Mouse (Mus musculus) forebrain, postnatal 0 days (tissue): ENCODE data around the gene Parp8. TPM values are rescaled to one million over a fixed set of nuclear protein-coding genes. Genes with fewer than 3 reads are reported as not detected.
A peak's percentile ranks its signal among the peaks of the same experiment; 100 is the strongest.

Source experiments
- ATAC-seq: fragments of 200-750 bp; cut with Nextera tagmentation; 2 replicates; pipeline ENCODE4 v1.8.0; 2017; ENCODE audit warnings: mild to moderate bottlenecking, moderate library complexity
- DNase-seq: peaks from one replicate; pipeline ENCODE4 v3.0.0-alpha.2; 2015
- H3K27ac ChIP-seq: fragments of 300-500 bp; sonication (generic); 2 replicates; pipeline ENCODE4 v1.5.1; 2014; ENCODE audit warnings: low read depth, mild to moderate bottlenecking, antibody characterized with exemption, low read length, moderate library complexity, mixed read lengths
- H3K27me3 ChIP-seq: fragments of 300-500 bp; sonication (generic); 2 replicates; pipeline ENCODE4 v1.6.1; 2014; ENCODE audit warnings: mild to moderate bottlenecking, low read length, mixed read lengths; ENCODE audit not compliant: insufficient read depth
- H3K36me3 ChIP-seq: fragments of 300-500 bp; sonication (generic); 2 replicates; pipeline ENCODE4 v1.6.1; 2014; ENCODE audit warnings: mild to moderate bottlenecking, moderate library complexity; ENCODE audit not compliant: insufficient read depth
- H3K4me1 ChIP-seq: fragments of 300-500 bp; sonication (generic); 2 replicates; pipeline ENCODE4 v1.6.1; 2014; ENCODE audit warnings: antibody characterized with exemption; ENCODE audit not compliant: insufficient read depth
- H3K4me2 ChIP-seq: fragments of 300-500 bp; sonication (generic); 2 replicates; pipeline ENCODE4 v1.6.1; 2014; ENCODE audit warnings: low read depth, mild to moderate bottlenecking, moderate library complexity
- H3K4me3 ChIP-seq: fragments of 300-500 bp; sonication (generic); 2 replicates; pipeline ENCODE4 v1.5.1; 2014; ENCODE audit warnings: low read depth, low read length, mixed read lengths
- H3K9ac ChIP-seq: fragments of 300-500 bp; sonication (generic); 2 replicates; pipeline ENCODE4 v1.6.1; 2014; ENCODE audit warnings: mild to moderate bottlenecking
- H3K9me3 ChIP-seq: fragments of 300-500 bp; sonication (generic); 2 replicates; pipeline ENCODE4 v1.6.1; 2016; ENCODE audit warnings: low read length
- CTCF ChIP-seq: sonication (generic); IDR thresholded peaks from 2 replicates; pipeline ENCODE4 v1.5.1; 2016; ENCODE audit warnings: antibody characterized with exemption, control low read depth, low read depth
- WGBS: fragments of 180-500 bp; shearing (Covaris S2); extraction: QIAGEN DNeasy Blood & Tissue Kit; methylation state at CpG from one replicate; pipeline ENCODE4 v1.1.7; 2014; 5-methylcytosine and 5-hydroxymethylcytosine counted together
- polyA plus RNA-seq: library from polyadenylated mRNA; unstranded; fragments of >200 nt; fragmentation: Nextera tagmentation; extraction: Ambion mirVana; gene quantifications from 2 replicates; pipeline ENCODE4 v1.2.1, GENCODE M21; 2015
- total RNA-seq: library from RNA; depleted of rRNA; stranded (reverse); fragments of >200 nt; gene quantifications from 2 replicates; pipeline ENCODE4 v1.2.3, GENCODE M21; 2014; rRNA removed

Gene Parp8
- total RNA-seq (37.2 and 46.1 TPM in 2 replicates), polyA plus RNA-seq (13.3 and 20.8 TPM in 2 replicates)

DNA sequence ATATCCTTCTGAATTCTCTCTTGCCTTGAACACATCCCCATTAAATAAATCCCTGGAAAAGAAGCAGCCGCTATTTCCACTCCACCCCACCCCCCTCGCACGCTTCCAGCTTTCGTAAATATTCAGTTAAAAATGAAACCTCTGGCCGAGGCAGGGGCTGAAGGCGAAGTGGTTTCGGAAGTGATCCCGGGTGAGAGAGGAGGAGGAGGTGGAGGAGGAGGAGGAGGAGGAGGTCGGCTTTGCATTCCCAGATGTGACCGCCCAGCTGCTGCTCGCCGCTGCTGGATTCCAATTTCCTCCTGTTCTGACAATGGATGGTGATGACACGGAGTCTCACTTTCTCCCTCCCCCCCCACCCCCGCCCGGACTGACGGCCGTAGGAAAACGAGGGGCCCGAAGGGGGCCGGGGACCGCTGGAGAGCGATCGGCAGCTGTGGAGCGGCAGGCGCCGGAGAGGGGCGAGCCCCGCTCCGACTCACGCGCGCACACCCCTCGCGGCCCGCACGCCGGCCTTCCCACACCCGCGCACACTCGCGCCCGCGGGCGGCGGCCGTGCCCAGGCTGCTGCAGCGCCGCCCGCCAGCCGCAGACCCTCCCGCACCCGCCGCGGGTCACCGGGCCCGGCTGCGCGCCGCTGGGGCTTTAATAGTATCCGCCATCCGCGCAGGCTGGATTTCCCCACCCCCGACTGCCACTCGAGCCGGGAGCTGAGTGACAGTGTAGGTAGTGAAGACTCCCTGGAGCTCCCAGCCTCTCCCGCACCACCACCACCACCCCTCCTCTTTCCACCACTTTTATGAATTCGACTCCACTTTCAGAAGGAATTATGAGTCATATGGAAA, at the start of gene Parp8:
TSS of gene Parp8 (minus strand) at position 312 of the 842 bp plus-strand sequence.
- Histone ChIP-seq H3K36me3 (no peaks in the 10 kb centered on the region), H3K4me1 (peaks cover 14% of the 10 kb centered on the region; the same call in 1 of the 2 replicates), H3K9ac (peak within 1 kb of the TSS; percentile 86), H3K27me3 (no peaks in the 10 kb centered on the region), H3K4me2 (peak within 1 kb of the TSS; percentile 73), H3K27ac (peak within 1 kb of the TSS; percentile 93), H3K4me3 (peak within 1 kb of the TSS; percentile 90), H3K9me3 (no peaks in the 10 kb centered on the region)
- WGBS: 1% methylated on average over 65 of the region's 67 CpGs
- TF ChIP-seq CTCF: no peak
- DNase-seq (peak; percentile 70), ATAC-seq (peak; percentile 67)

DNA sequence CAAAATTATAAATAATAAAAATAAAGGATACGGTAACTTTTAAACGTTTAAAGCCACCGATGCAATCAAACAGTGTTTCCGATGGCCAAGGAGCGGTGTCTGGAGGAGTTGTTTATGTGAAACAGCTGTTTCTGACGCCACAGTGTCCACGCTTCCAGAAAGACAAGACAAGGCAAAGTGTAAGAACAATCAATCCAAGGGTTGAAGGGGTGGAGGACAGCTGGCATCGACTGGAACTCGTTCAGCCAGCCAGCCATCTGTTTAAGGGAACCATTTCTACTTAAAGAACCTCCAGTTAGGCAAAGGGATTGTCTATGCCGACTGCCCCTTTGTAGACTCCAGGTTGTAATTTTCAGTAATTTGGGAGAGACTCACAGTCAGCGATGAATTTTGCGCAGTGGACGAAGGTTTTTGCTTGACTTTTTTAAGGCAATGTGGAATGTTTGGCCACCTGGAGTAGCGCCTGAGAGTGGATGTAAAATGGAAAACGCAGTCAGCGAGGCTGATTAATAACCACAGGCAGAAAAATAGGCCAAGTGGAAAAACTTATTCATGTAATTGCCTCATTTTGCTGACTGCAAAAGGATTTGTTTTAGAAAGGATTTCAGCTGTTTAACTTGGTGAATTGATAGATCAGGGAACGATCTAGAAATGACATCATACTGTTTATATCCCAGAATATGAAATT, 37.4 kb upstream of the Parp8 start:
- DNase-seq (peak; percentile 2), ATAC-seq (no peak)
- Histone ChIP-seq H3K9me3 (no peaks in the 10 kb centered on the region), H3K27ac (no peak overlapping the region), H3K4me2 (no peak overlapping the region), H3K27me3 (no peaks in the 10 kb centered on the region), H3K4me3 (no peak overlapping the region), H3K36me3 (no peaks in the 10 kb centered on the region), H3K4me1 (0 out of 2 replicates have a peak, but pooled peaks cover 3% of the 10 kb centered on the region), H3K9ac (no peak overlapping the region)
- no peak for TF ChIP-seq CTCF
- WGBS: 38% methylated on average over 17 of the region's 17 CpGs

DNA sequence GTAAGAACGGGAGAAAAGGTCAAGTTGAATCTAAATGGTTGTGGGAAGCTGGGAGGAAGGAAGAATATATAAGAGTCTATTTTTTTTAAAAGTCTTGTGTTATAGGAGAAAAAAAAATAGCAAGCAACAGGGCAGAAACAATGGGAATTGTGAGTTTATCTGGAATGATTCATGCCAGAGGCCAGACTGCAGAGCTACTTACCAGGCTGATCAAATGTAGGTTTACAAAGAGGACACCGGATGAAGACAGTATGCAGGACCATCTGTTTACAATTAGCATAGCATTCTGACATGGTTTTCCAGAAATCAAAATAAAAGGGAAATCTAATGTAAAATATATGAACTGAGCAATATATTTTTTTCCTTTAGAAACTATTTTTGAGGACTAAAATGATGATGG, 31.1 kb upstream of the Parp8 start:
- H3K27me3 ChIP-seq: no peaks in the 10 kb centered on the region
- no peak for ATAC-seq
- H3K4me1 ChIP-seq: no peaks in the 10 kb centered on the region
- H3K27ac ChIP-seq: no peak overlapping the region
- TF ChIP-seq CTCF: no peak
- DNase-seq: no peak
- H3K36me3 ChIP-seq: no peaks in the 10 kb centered on the region
- 48% methylated on average over 2 of the region's 2 CpGs for WGBS
- no peak overlapping the region for H3K4me2 ChIP-seq
- H3K9me3 ChIP-seq: no peaks in the 10 kb centered on the region
- no peak overlapping the region for H3K4me3 ChIP-seq
- no peak overlapping the region for H3K9ac ChIP-seq

DNA sequence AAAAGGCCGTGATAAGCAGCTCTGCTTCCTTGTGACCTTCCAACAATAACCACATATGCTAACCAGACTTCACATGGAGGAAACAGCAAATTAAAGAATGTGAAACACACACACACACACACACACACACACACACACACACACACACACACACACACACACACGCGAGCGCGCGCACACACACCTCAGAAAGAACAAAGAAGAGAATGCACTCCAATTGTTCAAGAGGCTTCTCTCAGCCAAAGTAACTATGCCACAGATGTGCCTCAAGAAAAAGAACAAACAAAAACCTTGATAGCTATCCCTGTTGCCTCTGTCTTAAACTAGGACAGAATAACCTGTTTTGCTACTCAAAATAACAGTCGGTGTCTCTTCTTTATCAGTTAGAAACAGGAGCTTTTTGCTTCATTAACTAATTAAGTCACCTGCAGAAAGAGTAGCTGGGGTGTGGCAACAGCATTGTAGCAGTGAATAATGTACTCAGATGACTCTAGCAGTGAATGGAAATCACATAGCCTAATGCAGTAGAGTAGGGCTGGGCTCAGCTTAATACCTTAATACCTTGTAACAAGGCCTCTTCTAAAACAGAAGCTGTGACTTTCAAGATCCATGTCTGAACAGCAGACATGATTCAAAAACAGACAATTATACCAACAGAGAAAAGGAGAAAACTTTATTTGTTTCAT, 29.6 kb upstream of the Parp8 start:
- ATAC-seq (no peak), DNase-seq (no peak)
- TF ChIP-seq CTCF: no peak
- no peak overlapping the region for H3K9ac ChIP-seq
- H3K4me3 ChIP-seq: no peak overlapping the region
- H3K36me3 ChIP-seq: no peaks in the 10 kb centered on the region
- H3K4me2 ChIP-seq: no peak overlapping the region
- no peak overlapping the region for H3K27ac ChIP-seq
- H3K4me1 ChIP-seq: no peaks in the 10 kb centered on the region
- H3K9me3 ChIP-seq: no peaks in the 10 kb centered on the region
- WGBS: 86% methylated on average over 7 of the region's 7 CpGs
- H3K27me3 ChIP-seq: no peaks in the 10 kb centered on the region

DNA sequence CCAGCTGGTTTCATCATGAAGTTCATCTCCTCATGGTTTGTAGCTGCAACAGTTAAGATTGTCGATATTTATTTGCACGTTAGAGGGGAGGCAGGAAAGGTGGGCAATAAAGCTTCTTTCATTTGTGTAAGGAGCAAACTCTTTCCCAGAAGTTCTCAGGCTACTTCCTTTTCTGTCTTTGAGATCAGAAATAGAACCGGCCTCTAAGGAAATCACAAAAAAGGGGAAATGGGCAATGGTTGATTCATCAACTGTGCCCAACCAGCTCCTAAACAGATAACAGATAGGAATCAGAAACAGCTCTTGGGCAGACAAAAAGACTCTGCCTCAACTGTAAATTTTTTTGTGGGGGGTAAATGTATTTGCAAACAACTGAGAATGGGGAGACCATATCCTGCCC, 27.4 kb upstream of the Parp8 start:
- Histone ChIP-seq H3K4me1 (no peaks in the 10 kb centered on the region), H3K9ac (no peak overlapping the region), H3K36me3 (no peaks in the 10 kb centered on the region), H3K4me3 (no peak overlapping the region), H3K27ac (no peak overlapping the region), H3K9me3 (no peaks in the 10 kb centered on the region), H3K27me3 (no peaks in the 10 kb centered on the region), H3K4me2 (no peak overlapping the region)
- no peak for TF ChIP-seq CTCF
- no peak for DNase-seq
- no peak for ATAC-seq
- WGBS: 91% methylated on average over 3 of the region's 3 CpGs

DNA sequence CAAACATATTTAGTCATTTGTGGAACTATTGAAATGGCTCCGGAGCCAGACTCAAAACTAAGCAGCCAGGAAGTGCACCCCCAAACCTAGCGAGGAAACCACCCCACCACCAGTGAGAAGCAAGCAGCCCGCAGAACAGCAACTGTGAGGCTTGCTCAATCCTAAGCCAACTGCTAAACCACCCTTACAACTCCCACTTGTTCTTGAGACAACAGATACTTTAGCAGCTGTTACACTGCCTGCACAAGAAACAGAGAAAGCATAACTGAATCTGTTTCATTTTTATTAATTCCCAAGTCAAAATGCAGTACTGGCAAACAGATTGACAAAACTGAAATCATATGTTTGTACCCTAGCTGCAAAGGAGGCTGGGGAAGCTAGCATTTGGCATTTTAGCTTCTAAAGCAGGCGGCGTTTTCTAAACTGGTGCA, 23.2 kb upstream of the Parp8 start:
- no peaks in the 10 kb centered on the region for H3K27me3 ChIP-seq
- H3K9ac ChIP-seq: no peak overlapping the region
- 66% methylated on average over 5 of the region's 5 CpGs for WGBS
- no peaks in the 10 kb centered on the region for H3K9me3 ChIP-seq
- no peaks in the 10 kb centered on the region for H3K36me3 ChIP-seq
- H3K27ac ChIP-seq: no peak overlapping the region
- ATAC-seq (peak; percentile 97), DNase-seq (peak; percentile 81)
- TF ChIP-seq CTCF: no peak
- H3K4me3 ChIP-seq: no peak overlapping the region
- no peaks in the 10 kb centered on the region for H3K4me1 ChIP-seq
- no peak overlapping the region for H3K4me2 ChIP-seq
